Mouse (Mus musculus): ENCODE measurements around the gene Zfp985.
"Not testable (repeated sequence)": the region's sequence is repeated elsewhere in the genome, so short reads cannot be mapped to it uniquely, and the experiment has no call there.

Zfp985 gene

DNA sequence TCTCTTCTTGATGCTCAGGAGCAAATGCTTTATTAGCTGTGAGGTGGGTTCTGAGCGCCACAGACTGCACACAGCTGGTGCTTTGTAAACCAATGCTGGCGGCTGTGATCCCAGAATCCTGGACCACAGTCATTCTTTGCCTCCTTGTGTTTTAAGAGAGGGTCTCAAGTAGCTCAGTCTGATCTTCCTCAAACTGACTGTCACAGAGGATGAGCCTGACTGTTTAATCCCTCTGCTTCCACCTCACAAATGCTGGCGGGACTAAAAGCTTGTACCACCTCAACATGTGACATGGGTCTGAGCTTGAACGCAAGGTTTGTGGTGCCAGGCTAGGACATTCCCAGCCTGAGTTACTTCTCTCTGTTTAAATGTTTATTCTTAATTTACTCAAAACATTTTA, 52.4 kb downstream of the Zfp985 start:
- DNase-seq (ENCODE audit: low read depth, low spot score) = no peak

DNA sequence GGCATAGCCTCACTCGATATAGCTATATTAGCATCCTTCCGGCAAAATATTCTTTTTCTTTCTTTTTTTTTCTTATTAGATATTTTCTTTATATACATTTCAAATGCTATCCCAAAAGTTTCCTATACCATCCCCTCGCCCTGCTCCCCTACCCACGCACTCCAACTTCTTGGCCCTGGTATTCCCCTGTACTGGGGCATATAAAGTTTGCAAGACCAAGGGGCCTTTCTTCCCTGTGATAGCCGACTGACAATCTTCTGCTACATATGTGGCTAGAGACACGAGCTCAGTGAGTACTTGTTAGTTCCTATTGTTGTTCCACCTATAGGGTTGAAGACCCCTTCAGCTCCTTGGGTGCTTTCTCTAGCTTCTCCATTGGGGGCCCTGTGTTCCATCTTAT, 53.4 kb downstream of the Zfp985 start:
- not testable (repeated sequence) for DNase-seq (ENCODE audit: low read depth, low spot score)

DNA sequence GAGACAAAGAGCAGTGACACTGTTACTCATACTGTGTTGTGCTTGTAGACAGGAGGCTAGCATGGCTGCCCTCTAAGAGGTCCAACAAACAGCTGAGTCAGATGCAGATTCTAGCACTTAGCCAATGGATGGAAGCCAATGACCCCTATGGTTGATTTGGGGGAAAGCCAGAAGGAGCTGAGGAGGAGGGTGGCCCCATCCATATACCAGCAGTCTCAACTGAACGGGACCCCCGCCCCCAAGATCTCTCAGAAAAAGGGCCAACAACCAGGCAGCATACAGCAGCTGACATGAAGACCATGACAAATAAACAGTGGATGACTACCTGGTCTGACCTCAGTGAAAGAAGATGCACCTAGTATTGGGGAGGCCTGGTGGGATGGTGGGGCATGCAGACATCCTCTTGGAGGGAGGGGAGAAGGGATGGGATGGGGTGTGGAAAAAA, 80.8 kb downstream of the Zfp985 start:
- not testable (repeated sequence) for DNase-seq (ENCODE audit: low read depth, low spot score)
